Mouse (Mus musculus) midbrain, embryonic 13.5 days (tissue): ENCODE results near the gene Rpl9-ps1. TPM values are rescaled to one million over a fixed set of nuclear protein-coding genes. Genes with fewer than 3 reads are reported as not detected.

Source experiments
- polyA plus RNA-seq: library from polyadenylated mRNA; unstranded; fragments of >200 nt; fragmentation: Nextera tagmentation; extraction: Ambion mirVana; gene quantifications from 2 replicates; pipeline ENCODE4 v1.2.1, GENCODE M21; 2015

Rpl9-ps1 gene
- polyA plus RNA-seq, 1 experiment from 2014 or later, result not detected

Other genes with a start within 250 kb of the Rpl9-ps1 start
- gene Rasl10b, start 236.5 kb downstream of the Rpl9-ps1 start, polyA plus RNA-seq, result 12.0 and 21.1 TPM in 2 replicates
- gene Gas2l2, start 216.2 kb downstream of the Rpl9-ps1 start, polyA plus RNA-seq, result 0.17 and 0.23 TPM in 2 replicates
- gene 1700020L24Rik, start 207.9 kb downstream of the Rpl9-ps1 start, polyA plus RNA-seq, result not detected in 2 replicates
- 2.5 and 3.6 TPM in 2 replicates for gene Mmp28, start 182.6 kb downstream of the Rpl9-ps1 start, polyA plus RNA-seq
- 17.6 and 19.9 TPM in 2 replicates for gene Taf15, start 172.5 kb downstream of the Rpl9-ps1 start, polyA plus RNA-seq
- gene Heatr9, start 123.4 kb downstream of the Rpl9-ps1 start, polyA plus RNA-seq, result not detected in 2 replicates
- gene Ccl5, start 115.1 kb downstream of the Rpl9-ps1 start, polyA plus RNA-seq, result not detected in 2 replicates
- gene Ccl9, start 67.0 kb downstream of the Rpl9-ps1 start, polyA plus RNA-seq, result 1.2 TPM in 2 replicates
- gene Ccl6, start 52.5 kb downstream of the Rpl9-ps1 start, polyA plus RNA-seq, result 0.67 and 1.0 TPM in 2 replicates
- 0.64 and 0.65 TPM in 2 replicates for gene Ccl3, start 3.7 kb upstream of the Rpl9-ps1 start, polyA plus RNA-seq
- 0.32 TPM in 1 of 2 replicates, not detected in the other for gene Ccl4, start 17.0 kb upstream of the Rpl9-ps1 start, polyA plus RNA-seq
- gene Wfdc17, start 58.4 kb upstream of the Rpl9-ps1 start, polyA plus RNA-seq, result 0.44 TPM in 1 of 2 replicates, not detected in the other
- gene Wfdc18, start 63.4 kb upstream of the Rpl9-ps1 start, polyA plus RNA-seq, result not detected in 2 replicates
- 0.43 TPM in 1 of 2 replicates, not detected in the other for gene Wfdc21, start 101.3 kb upstream of the Rpl9-ps1 start, polyA plus RNA-seq
- 41.7 and 44.5 TPM in 2 replicates for gene Heatr6, start 108.1 kb upstream of the Rpl9-ps1 start, polyA plus RNA-seq
- gene Hnf1b, start 204.4 kb upstream of the Rpl9-ps1 start, polyA plus RNA-seq, result 0.10 TPM in 1 of 2 replicates, not detected in the other